8 mouse cellular contexts compared by ENCODE assay signal in genomic region chr17:27512619-27513161, GRCm38 (mm10). TPM values are rescaled to one million over a fixed set of nuclear protein-coding genes. Genes with fewer than 3 reads are reported as not detected.
DNase-seq lines count a peak whose midpoint lies in the region; ATAC-seq and TF ChIP-seq lines count a peak whose summit lies in the region.

No protein-coding gene starts in this region.

- H3K4me1 ChIP-seq in heart, embryonic 10.5 days = peaks cover 27% of the 10 kb centered on the region
- peaks cover 6% of the 10 kb centered on the region; the same call in 1 of the 2 replicates for H3K4me1 ChIP-seq in hindbrain, postnatal 0 days (ENCODE audit: insufficient read depth, low read length)
- peaks cover 9% of the 10 kb centered on the region for H3K4me1 ChIP-seq in neural tube, embryonic 11.5 days (ENCODE audit: control insufficient read depth, insufficient read depth, low read length)

- no peak for DNase-seq in heart, embryonic 10.5 days (ENCODE audit: low spot score)
- no peak for DNase-seq in heart, postnatal 25 days (ENCODE audit: low spot score)
- DNase-seq in urinary bladder, postnatal 25 days (ENCODE audit: low spot score) = peak; percentile 18
- no peak for DNase-seq in urinary bladder, postnatal 10 days (ENCODE audit: low spot score)
- peak; percentile 50 for DNase-seq in hindbrain, postnatal 0 days (ENCODE audit: low spot score)
- no peak for DNase-seq in neural tube, embryonic 11.5 days (ENCODE audit: low spot score)
- no peak for DNase-seq in frontal cortex, postnatal 25 days (ENCODE audit: low spot score in 2 of 2)
- DNase-seq in testis, postnatal 10 days (ENCODE audit: low spot score) = no peak

- no peaks in the 10 kb centered on the region for H3K9me3 ChIP-seq in heart, embryonic 10.5 days
- H3K9me3 ChIP-seq in hindbrain, postnatal 0 days (ENCODE audit: low read length) = no peaks in the 10 kb centered on the region
- H3K9me3 ChIP-seq in neural tube, embryonic 11.5 days (ENCODE audit: control insufficient read depth, low read length) = no peaks in the 10 kb centered on the region

- H3K27me3 ChIP-seq in heart, embryonic 10.5 days (ENCODE audit: insufficient read depth, poor library complexity, severe bottlenecking) = peaks cover 100% of the 10 kb centered on the region
- H3K27me3 ChIP-seq in hindbrain, postnatal 0 days (ENCODE audit: insufficient read depth, low read length) = peaks cover 16% of the 10 kb centered on the region; the same call in 1 of the 2 replicates
- H3K27me3 ChIP-seq in neural tube, embryonic 11.5 days (ENCODE audit: control insufficient read depth, insufficient read depth, low read length) = peaks cover 54% of the 10 kb centered on the region

- peak overlapping the region; percentile 57 for H3K27ac ChIP-seq in heart, embryonic 10.5 days
- H3K27ac ChIP-seq in hindbrain, postnatal 0 days = peak overlapping the region; percentile 20
- peak overlapping the region; percentile 39; the same call in 1 of the 2 replicates for H3K27ac ChIP-seq in neural tube, embryonic 11.5 days (ENCODE audit: low read depth, low read length)

- H3K4me3 ChIP-seq in heart, embryonic 10.5 days = peak overlapping the region; percentile 76
- peak overlapping the region; percentile 65 for H3K4me3 ChIP-seq in hindbrain, postnatal 0 days (ENCODE audit: low read length)
- peak overlapping the region; percentile 57 for H3K4me3 ChIP-seq in neural tube, embryonic 11.5 days (ENCODE audit: low read depth, low read length)

- peak overlapping the region; percentile 70 for H3K4me2 ChIP-seq in hindbrain, postnatal 0 days (ENCODE audit: low read depth, low read length)
- peak overlapping the region; percentile 97 for H3K4me2 ChIP-seq in neural tube, embryonic 11.5 days (ENCODE audit: low read depth)

- H3K9ac ChIP-seq in hindbrain, postnatal 0 days (replicated peaks; ENCODE audit: low read length) = peak overlapping the region; percentile 73
- peak overlapping the region; percentile 69 for H3K9ac ChIP-seq in neural tube, embryonic 11.5 days (ENCODE audit: low read length)

- WGBS in heart, embryonic 10.5 days = 5% methylated on average over 78 of the region's 78 CpGs
- 2% methylated on average over 62 of the region's 78 CpGs for WGBS in hindbrain, postnatal 0 days
- WGBS in neural tube, embryonic 11.5 days = under 1% methylated on average over 52 of the region's 78 CpGs

- intact Hi-C loops in heart, postnatal 25 days (cut with DNase I) = no loop called here

- ATAC-seq in hindbrain, postnatal 0 days = no peak
- ATAC-seq in neural tube, embryonic 11.5 days (ENCODE audit: insufficient read depth, low FRiP score, low TSS enrichment) = peak; percentile 28; the same call in 1 of the 2 replicates

- H3K36me3 ChIP-seq in heart, embryonic 10.5 days = no peaks in the 10 kb centered on the region
- no peaks in the 10 kb centered on the region for H3K36me3 ChIP-seq in hindbrain, postnatal 0 days (ENCODE audit: insufficient read depth, low read length)
- H3K36me3 ChIP-seq in neural tube, embryonic 11.5 days (ENCODE audit: control insufficient read depth, insufficient read depth, low read length) = no peaks in the 10 kb centered on the region

- TF ChIP-seq CTCF in hindbrain, postnatal 0 days (IDR thresholded peaks at IDR 0.05; ENCODE audit: low read depth) = no peak

RNA-seq across cellular contexts. Expression of gene Grm4, which starts 8.5 kb away (rescaled TPM):
- 0.02 and 0.34 TPM in 2 replicates for polyA plus RNA-seq in heart, embryonic 10.5 days (2016; fragmentation: Nextera tagmentation; extraction: Ambion mirVana)
- total RNA-seq in heart, postnatal 25 days (2021) = under 1 TPM; 0.11 to 0.44 TPM
- total RNA-seq in hindbrain, postnatal 0 days (2014; rRNA removed) = 34.3 and 38.8 TPM in 2 replicates
- 8.7 and 10.1 TPM in 2 replicates for polyA plus RNA-seq in hindbrain, postnatal 0 days (2015; fragmentation: Nextera tagmentation; extraction: Ambion mirVana)
- 1.8 and 2.5 TPM in 2 replicates for polyA plus RNA-seq in neural tube, embryonic 11.5 days (2014; fragmentation: Nextera tagmentation; extraction: Ambion mirVana)

RNA-seq across cellular contexts. Expression of gene Hmga1, which starts 43.6 kb away (rescaled TPM):
- 438 and 609 TPM in 2 replicates for polyA plus RNA-seq in heart, embryonic 10.5 days (2016; fragmentation: Nextera tagmentation; extraction: Ambion mirVana)
- total RNA-seq in heart, postnatal 25 days (2021) = 10 to 100 TPM; 35.2 to 42.0 TPM
- 142 and 170 TPM in 2 replicates for total RNA-seq in hindbrain, postnatal 0 days (2014; rRNA removed)
- polyA plus RNA-seq in hindbrain, postnatal 0 days (2015; fragmentation: Nextera tagmentation; extraction: Ambion mirVana) = 130 and 145 TPM in 2 replicates
- polyA plus RNA-seq in neural tube, embryonic 11.5 days (2014; fragmentation: Nextera tagmentation; extraction: Ambion mirVana) = 425 and 456 TPM in 2 replicates

RNA-seq across cellular contexts. Expression of gene AI413582, which starts 52.9 kb away (rescaled TPM):
- 19.7 and 21.0 TPM in 2 replicates for polyA plus RNA-seq in heart, embryonic 10.5 days (2016; fragmentation: Nextera tagmentation; extraction: Ambion mirVana)
- total RNA-seq in heart, postnatal 25 days (2021) = 1 to 10 TPM; 7.3 to 7.7 TPM
- 50.2 and 59.6 TPM in 2 replicates for total RNA-seq in hindbrain, postnatal 0 days (2014; rRNA removed)
- polyA plus RNA-seq in hindbrain, postnatal 0 days (2015; fragmentation: Nextera tagmentation; extraction: Ambion mirVana) = 92.7 and 95.3 TPM in 2 replicates
- 19.3 and 24.4 TPM in 2 replicates for polyA plus RNA-seq in neural tube, embryonic 11.5 days (2014; fragmentation: Nextera tagmentation; extraction: Ambion mirVana)

Comparison
In these comparisons a context has a peak if more than half of its experiments do, and no peak if none do; other contexts are left out.
1. DNase-seq: peak in urinary bladder, postnatal 25 days (single experiment) and hindbrain, postnatal 0 days (single experiment); none in heart, embryonic 10.5 days (single experiment), heart, postnatal 25 days (single experiment), urinary bladder, postnatal 10 days (single experiment), neural tube, embryonic 11.5 days (single experiment), frontal cortex, postnatal 25 days (0 of 2) and testis, postnatal 10 days (single experiment).
2. Peak in every context shown above with its lines, with median percentiles within 50 percentile points of each other: H3K27ac ChIP-seq and H3K4me3 ChIP-seq.